Comparison of ENCODE assay signal across 7 mouse cellular contexts in genomic region chr7:4150059-4150541, GRCm38 (mm10). TPM values are rescaled to one million over a fixed set of nuclear protein-coding genes. Genes with fewer than 3 reads are reported as not detected.
A peak's percentile ranks its signal among the peaks of the same experiment; 100 is the strongest.
DNase-seq lines count a peak whose midpoint lies in the region; ATAC-seq and TF ChIP-seq lines count a peak whose summit lies in the region.

Leng9 (minus strand) TSS chr7:4150374.

- ATAC-seq in G1E (ENCODE audit: extremely low read depth, insufficient number of reproducible peaks, low FRiP score, poor library complexity, severe bottlenecking): no peak
- ATAC-seq in embryonic facial prominence, embryonic 12.5 days (ENCODE audit: insufficient number of reproducible peaks, insufficient read depth, low FRiP score, low TSS enrichment): no peak
- peak; percentile 26 for ATAC-seq in megakaryocyte-erythroid progenitor cell, adult 5-6 weeks (replicated peaks; ENCODE audit: low FRiP score, low TSS enrichment, poor library complexity, severe bottlenecking)

- H3K27ac ChIP-seq in embryonic facial prominence, embryonic 12.5 days: peak within 1 kb of the TSS; percentile 88
- H3K27ac ChIP-seq in hindbrain, embryonic 10.5 days: peak within 1 kb of the TSS; percentile 86
- peak within 1 kb of the TSS; percentile 81 for H3K27ac ChIP-seq in limb, embryonic 10.5 days

- H3K79me2 ChIP-seq in C2C12 (ENCODE audit: control insufficient read depth, insufficient read depth): no peaks in the 10 kb centered on the region

- no peaks in the 10 kb centered on the region for H3K9me3 ChIP-seq in G1E (replicated peaks)
- no peaks in the 10 kb centered on the region for H3K9me3 ChIP-seq in embryonic facial prominence, embryonic 12.5 days
- peaks cover 3% of the 10 kb centered on the region; the same call in 1 of the 2 replicates for H3K9me3 ChIP-seq in hindbrain, embryonic 10.5 days
- no peaks in the 10 kb centered on the region for H3K9me3 ChIP-seq in limb, embryonic 10.5 days (replicated peaks)

- peak within 1 kb of the TSS; percentile 40 for H3K4me3 ChIP-seq in C2C12 (ENCODE audit: insufficient read depth, poor library complexity, severe bottlenecking)
- peak within 1 kb of the TSS; percentile 84 for H3K4me3 ChIP-seq in G1E (ENCODE audit: low read depth, low read length)
- H3K4me3 ChIP-seq in embryonic facial prominence, embryonic 12.5 days: peak within 1 kb of the TSS; percentile 68
- peak within 1 kb of the TSS; percentile 71 for H3K4me3 ChIP-seq in hindbrain, embryonic 10.5 days
- peak within 1 kb of the TSS; percentile 74 for H3K4me3 ChIP-seq in limb, embryonic 10.5 days

- WGBS in embryonic facial prominence, embryonic 12.5 days: 2% methylated on average over 14 of the region's 14 CpGs
- 2% methylated on average over 14 of the region's 14 CpGs for WGBS in hindbrain, embryonic 10.5 days
- 2% methylated on average over 14 of the region's 14 CpGs for WGBS in limb, embryonic 10.5 days

- H3K9ac ChIP-seq in embryonic facial prominence, embryonic 12.5 days: peak within 1 kb of the TSS; percentile 68

- H3K36me3 ChIP-seq in C2C12 (ENCODE audit: control insufficient read depth, insufficient read depth) (peaks cover 24% of the 10 kb centered on the region), G1E (replicated peaks) (peaks cover 36% of the 10 kb centered on the region)
- H3K36me3 ChIP-seq in embryonic facial prominence, embryonic 12.5 days: peaks cover 39% of the 10 kb centered on the region
- peaks cover 33% of the 10 kb centered on the region for H3K36me3 ChIP-seq in hindbrain, embryonic 10.5 days
- H3K36me3 ChIP-seq in limb, embryonic 10.5 days: peaks cover 41% of the 10 kb centered on the region

- TF ChIP-seq CTCF in C2C12 (IDR thresholded peaks at IDR 0.05; ENCODE audit: control insufficient read depth, insufficient read depth, insufficient read length): no peak
- no peak for TF ChIP-seq CTCF in G1E (IDR thresholded peaks at IDR 0.05; ENCODE audit: low read depth, low read length)

- no peaks in the 10 kb centered on the region for H3K79me3 ChIP-seq in C2C12 (ENCODE audit: low read depth)

- H3ac ChIP-seq in C2C12 (ENCODE audit: control insufficient read depth, insufficient read length, low read depth): peak within 1 kb of the TSS; percentile 70

- peak within 1 kb of the TSS; percentile 85 for H3K4me2 ChIP-seq in embryonic facial prominence, embryonic 12.5 days (replicated peaks)

- peaks cover 84% of the 10 kb centered on the region for H3K4me1 ChIP-seq in G1E (ENCODE audit: insufficient read depth, low read depth, low read length)
- peaks cover 23% of the 10 kb centered on the region for H3K4me1 ChIP-seq in embryonic facial prominence, embryonic 12.5 days
- peaks cover 31% of the 10 kb centered on the region for H3K4me1 ChIP-seq in hindbrain, embryonic 10.5 days (replicated peaks)
- H3K4me1 ChIP-seq in limb, embryonic 10.5 days: peaks cover 26% of the 10 kb centered on the region

- no peaks in the 10 kb centered on the region for H3K27me3 ChIP-seq in C2C12 (ENCODE audit: control insufficient read depth, insufficient read depth, insufficient read length)
- no peaks in the 10 kb centered on the region for H3K27me3 ChIP-seq in G1E (ENCODE audit: insufficient read depth, low read length)
- H3K27me3 ChIP-seq in embryonic facial prominence, embryonic 12.5 days: peaks cover 16% of the 10 kb centered on the region
- peaks cover 40% of the 10 kb centered on the region for H3K27me3 ChIP-seq in hindbrain, embryonic 10.5 days (ENCODE audit: insufficient read depth, poor library complexity, severe bottlenecking)
- H3K27me3 ChIP-seq in limb, embryonic 10.5 days (ENCODE audit: low read depth, poor library complexity, severe bottlenecking): peaks cover 41% of the 10 kb centered on the region

- no peak for DNase-seq in G1E (ENCODE audit: low spot score)
- DNase-seq in hindbrain, embryonic 10.5 days (ENCODE audit: low spot score): no peak
- no peak for DNase-seq in limb, embryonic 10.5 days (ENCODE audit: low spot score)
- DNase-seq in thymus, postnatal 25 days: peak; percentile 25

TF ChIP-seq in C2C12, 6 proteins besides CTCF, POLR2A, EP300 and RAD21:
- no peak for TF ChIP-seq USF1 (IDR thresholded peaks at IDR 0.05; ENCODE audit: low read depth)
- no peak for TF ChIP-seq MAX (IDR thresholded peaks at IDR 0.05)
- no peak for TF ChIP-seq CEBPB (IDR thresholded peaks at IDR 0.05; ENCODE audit: low read depth)
- no peak for TF ChIP-seq FOSL1 (IDR thresholded peaks at IDR 0.05; ENCODE audit: insufficient read depth, low read length, poor library complexity, severe bottlenecking)
- TF ChIP-seq MYOD1 (IDR thresholded peaks at IDR 0.05; ENCODE audit: control insufficient read depth, insufficient read length, low read depth): no peak
- TF ChIP-seq MYOG (IDR thresholded peaks at IDR 0.05; ENCODE audit: control insufficient read depth, extremely low read depth, insufficient read length): no peak

RNA-seq across cellular contexts. Expression of gene Leng9, which starts in this region (rescaled TPM):
- 2.4 TPM for polyA plus RNA-seq in C2C12 (2012; fragmentation: generic; extraction: Trizol)
- 4.6 and 5.4 TPM in 2 replicates for total RNA-seq in G1E (2014; fragmentation: Nextera tagmentation)
- total RNA-seq in G1E (2017): 3.7 TPM in 2 replicates
- polyA plus RNA-seq in G1E (2012): 1.8 and 2.9 TPM in 2 replicates
- 2.8 and 4.0 TPM in 2 replicates for polyA plus RNA-seq in embryonic facial prominence, embryonic 12.5 days (2016; fragmentation: Nextera tagmentation; extraction: Ambion mirVana)
- polyA plus RNA-seq in hindbrain, embryonic 10.5 days (2016; fragmentation: Nextera tagmentation; extraction: Ambion mirVana): 1.6 and 2.5 TPM in 2 replicates
- polyA plus RNA-seq in limb, embryonic 10.5 days (2016; fragmentation: Nextera tagmentation; extraction: Ambion mirVana): 1.2 and 2.0 TPM in 2 replicates
- total RNA-seq in megakaryocyte-erythroid progenitor cell, adult 5-6 weeks (2014; fragmentation: Nextera tagmentation): 0.47 TPM in 1 of 2 replicates, not detected in the other
- total RNA-seq in megakaryocyte-erythroid progenitor cell, adult 5-6 weeks (2017): 2.6 and 3.2 TPM in 2 replicates
